Mouse (Mus musculus): ENCODE measurements around the gene Sgf29.

DNA sequence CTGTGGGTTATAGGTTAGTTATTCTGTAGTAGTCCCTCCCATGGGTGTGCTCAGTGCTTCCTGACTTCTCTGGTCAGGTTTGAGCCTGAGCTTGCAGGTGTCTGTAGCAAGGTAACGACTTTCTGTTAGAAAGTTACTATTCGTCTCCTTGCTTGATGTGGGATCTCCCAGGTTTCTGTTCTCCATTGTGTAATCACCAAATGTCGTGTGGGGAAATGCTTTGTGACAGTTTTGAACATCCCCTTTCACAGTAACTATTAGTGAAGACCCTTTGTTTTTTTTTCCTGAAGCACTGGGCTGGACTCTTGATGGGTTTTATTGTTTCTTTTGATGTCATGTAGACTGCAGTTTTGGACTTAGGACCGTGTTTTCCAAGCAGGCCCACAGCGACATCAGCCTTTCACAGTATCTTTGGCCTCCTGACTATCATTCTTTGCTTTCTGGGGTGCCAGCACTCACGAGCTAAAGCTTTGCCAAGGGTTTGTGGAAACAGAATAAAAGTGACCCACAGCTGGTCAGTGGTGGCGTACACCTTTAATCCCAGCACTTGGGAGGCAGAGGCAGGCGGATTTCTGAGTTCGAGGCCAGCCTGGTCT lies 18.5 kb downstream of the Sgf29 start:
- TF ChIP-seq CEBPB (IDR thresholded peaks at IDR 0.05; ENCODE audit: insufficient read depth, poor library complexity, severe bottlenecking) (no peak), POLR2AphosphoS2 (IDR thresholded peaks at IDR 0.05; ENCODE audit: insufficient read length, low read depth) (no peak), SRF (IDR thresholded peaks at IDR 0.05; ENCODE audit: control insufficient read depth, insufficient read length, low read depth) (no peak), POLR2A (IDR thresholded peaks at IDR 0.05; ENCODE audit: insufficient read length, low read depth) (no peak), MAX (IDR thresholded peaks at IDR 0.05; ENCODE audit: low read depth) (no peak), MYOD1 (IDR thresholded peaks at IDR 0.05; ENCODE audit: control insufficient read depth in 1 of 3, insufficient read length in 2 of 3, low read depth in 2 of 3) (no peak), TCF12 (IDR thresholded peaks at IDR 0.05; ENCODE audit: insufficient read depth, poor library complexity, severe bottlenecking) (no peak), MYOG (IDR thresholded peaks at IDR 0.05; ENCODE audit: control insufficient read depth in 1 of 3, insufficient read depth in 1 of 3, insufficient read length in 2 of 3, low read depth in 2 of 3) (no peak), USF1 (IDR thresholded peaks at IDR 0.05; ENCODE audit: low read depth) (no peak), E2F4 (IDR thresholded peaks at IDR 0.05; ENCODE audit: insufficient read depth) (no peak), REST (IDR thresholded peaks at IDR 0.05; ENCODE audit: insufficient read depth, insufficient read length) (no peak)
